Mouse (Mus musculus): ENCODE measurements at regions not wholly inside any gene's neighbourhood (a gene's known extent, or its start where the extent isn't known, plus 50 kb on each side); places are given as distances from the start of the nearest gene placed in this dataset.

DNA sequence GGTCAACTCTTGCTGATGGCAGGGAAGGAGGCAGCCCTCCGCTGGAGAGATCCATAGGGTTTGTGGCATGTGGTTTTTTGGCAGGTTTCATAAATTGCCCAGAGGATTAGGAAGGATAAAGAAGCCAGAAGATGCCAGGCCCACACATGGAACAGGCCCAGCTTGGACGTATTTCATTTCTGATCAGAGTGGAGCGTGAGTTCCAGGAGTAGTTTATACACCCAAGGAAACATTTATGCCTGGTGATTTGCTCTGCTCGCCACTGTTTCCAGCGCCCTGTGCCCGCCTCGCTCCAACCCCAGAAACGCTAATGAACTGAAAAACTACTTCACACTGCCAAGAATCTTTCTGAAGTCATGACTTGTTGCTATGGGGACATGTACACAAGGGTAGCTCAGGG is 53.0 kb upstream of the Lrp8 start:
- H3K27ac ChIP-seq (ENCODE audit: insufficient read depth, low read depth, low read length): no peak overlapping the region
- WGBS: 55% methylated on average over 8 of the region's 8 CpGs
- no peak overlapping the region for H3K4me3 ChIP-seq (ENCODE audit: insufficient read depth, low read depth, low read length)
- H3K4me1 ChIP-seq (ENCODE audit: control insufficient read depth, insufficient read depth, low read length): peaks cover 13% of the 10 kb centered on the region; the same call in 1 of the 2 replicates
- no peak for TF ChIP-seq POLR2A (IDR thresholded peaks at IDR 0.05; ENCODE audit: insufficient read depth, low read depth, low read length)
- no peak for TF ChIP-seq CTCF (IDR thresholded peaks at IDR 0.05; ENCODE audit: insufficient read depth, low read depth, low read length)

DNA sequence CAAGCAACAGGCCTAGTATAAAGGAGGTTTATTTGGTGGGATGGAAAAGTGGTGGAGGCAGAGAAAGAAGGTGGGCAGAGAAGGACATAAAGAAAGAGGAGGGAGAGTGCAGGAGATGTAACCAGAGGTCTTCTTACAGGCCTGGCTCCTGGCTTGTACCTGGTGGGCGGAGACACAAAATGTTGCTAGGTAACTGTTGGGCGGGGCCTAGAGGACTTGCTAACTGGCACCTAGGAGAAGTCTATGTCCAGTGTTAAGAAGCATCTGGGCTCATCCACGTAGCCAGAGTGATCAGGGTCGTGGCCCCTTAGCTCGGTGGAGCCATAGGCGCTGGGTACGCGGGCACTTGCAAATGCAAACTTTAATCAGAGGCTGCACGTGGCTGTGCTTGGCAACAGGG is 52.0 kb upstream of the Lrp8 start:
- Histone ChIP-seq H3K27ac (ENCODE audit: insufficient read depth, low read depth, low read length) (no peak overlapping the region), H3K4me3 (ENCODE audit: insufficient read depth, low read depth, low read length) (no peak overlapping the region), H3K4me1 (ENCODE audit: control insufficient read depth, insufficient read depth, low read length) (peaks cover 13% of the 10 kb centered on the region; the same call in 1 of the 2 replicates)
- WGBS: 88% methylated on average over 9 of the region's 9 CpGs
- TF ChIP-seq CTCF (IDR thresholded peaks at IDR 0.05; ENCODE audit: insufficient read depth, low read depth, low read length) (no peak), POLR2A (IDR thresholded peaks at IDR 0.05; ENCODE audit: insufficient read depth, low read depth, low read length) (no peak)
